Mouse (Mus musculus): ENCODE results near the gene Stac3. TPM values are rescaled to one million over a fixed set of nuclear protein-coding genes. Genes with fewer than 3 reads are reported as not detected.
A peak's percentile ranks its signal among the peaks of the same experiment; 100 is the strongest.

Gene Stac3
- polyA plus RNA-seq, 1 experiment = 3.9 TPM

GRCm38 (mm10) chr10:127512307-127512666 lies 10.8 kb downstream of the Stac3 start:
- no peak overlapping the region for H3K27ac ChIP-seq (ENCODE audit: control insufficient read depth, insufficient read depth, low read length)
- WGBS = 8% methylated on average over 7 of the region's 7 CpGs
- H3K4me1 ChIP-seq (replicated peaks; ENCODE audit: control insufficient read depth, insufficient read depth, low read length) = peaks cover 38% of the 10 kb centered on the region
- H3K27me3 ChIP-seq (ENCODE audit: control insufficient read depth, insufficient read depth, low read length) = peaks cover 5% of the 10 kb centered on the region; the same call in 1 of the 2 replicates
- TF ChIP-seq POLR2A (IDR thresholded peaks at IDR 0.05; ENCODE audit: control insufficient read depth, extremely low read depth, insufficient read depth, low read length, poor library complexity) (no peak), CTCF (IDR thresholded peaks at IDR 0.05; ENCODE audit: borderline replicate concordance, control insufficient read depth, extremely low read depth, insufficient read depth, low read length, poor library complexity) (no peak)
- peak overlapping the region; percentile 44; the same call in 1 of the 2 replicates for H3K4me3 ChIP-seq (ENCODE audit: control insufficient read depth, insufficient read depth, low read length)
- DNase-seq = no peak
- H3K36me3 ChIP-seq (ENCODE audit: control insufficient read depth, insufficient read depth, low read length) = no peaks in the 10 kb centered on the region

- under 1% methylated on average over 27 of the region's 27 CpGs for WGBS
- Histone ChIP-seq H3K4me3 (ENCODE audit: control insufficient read depth, insufficient read depth, low read length) (no peak overlapping the region), H3K36me3 (ENCODE audit: control insufficient read depth, insufficient read depth, low read length) (no peaks in the 10 kb centered on the region), H3K27ac (ENCODE audit: control insufficient read depth, insufficient read depth, low read length) (no peak overlapping the region), H3K4me1 (replicated peaks; ENCODE audit: control insufficient read depth, insufficient read depth, low read length) (peaks cover 38% of the 10 kb centered on the region), H3K27me3 (ENCODE audit: control insufficient read depth, insufficient read depth, low read length) (peaks cover 5% of the 10 kb centered on the region; the same call in 1 of the 2 replicates)
- peak; percentile 94 for DNase-seq
- TF ChIP-seq POLR2A (IDR thresholded peaks at IDR 0.05; ENCODE audit: control insufficient read depth, extremely low read depth, insufficient read depth, low read length, poor library complexity) (no peak), CTCF (IDR thresholded peaks at IDR 0.05; ENCODE audit: borderline replicate concordance, control insufficient read depth, extremely low read depth, insufficient read depth, low read length, poor library complexity) (peak; percentile 100)
Measured at GRCm38 (mm10) chr10:127512813-127513212, 11.3 kb downstream of the Stac3 start.

GRCm38 (mm10) chr10:127513501-127514091 lies 12.1 kb downstream of the Stac3 start:
- WGBS = 3% methylated on average over 16 of the region's 16 CpGs
- Histone ChIP-seq H3K4me3 (ENCODE audit: control insufficient read depth, insufficient read depth, low read length) (no peak overlapping the region), H3K4me1 (replicated peaks; ENCODE audit: control insufficient read depth, insufficient read depth, low read length) (peaks cover 38% of the 10 kb centered on the region), H3K36me3 (ENCODE audit: control insufficient read depth, insufficient read depth, low read length) (no peaks in the 10 kb centered on the region), H3K27ac (ENCODE audit: control insufficient read depth, insufficient read depth, low read length) (no peak overlapping the region), H3K27me3 (ENCODE audit: control insufficient read depth, insufficient read depth, low read length) (peaks cover 5% of the 10 kb centered on the region; the same call in 1 of the 2 replicates)
- DNase-seq = no peak
- TF ChIP-seq CTCF (IDR thresholded peaks at IDR 0.05; ENCODE audit: borderline replicate concordance, control insufficient read depth, extremely low read depth, insufficient read depth, low read length, poor library complexity) (no peak), POLR2A (IDR thresholded peaks at IDR 0.05; ENCODE audit: control insufficient read depth, extremely low read depth, insufficient read depth, low read length, poor library complexity) (no peak)

GRCm38 (mm10) chr10:127514111-127514698 lies 12.7 kb downstream of the Stac3 start:
- Histone ChIP-seq H3K4me1 (replicated peaks; ENCODE audit: control insufficient read depth, insufficient read depth, low read length) (peaks cover 36% of the 10 kb centered on the region), H3K27ac (ENCODE audit: control insufficient read depth, insufficient read depth, low read length) (no peak overlapping the region), H3K4me3 (ENCODE audit: control insufficient read depth, insufficient read depth, low read length) (no peak overlapping the region), H3K27me3 (ENCODE audit: control insufficient read depth, insufficient read depth, low read length) (peaks cover 5% of the 10 kb centered on the region; the same call in 1 of the 2 replicates), H3K36me3 (ENCODE audit: control insufficient read depth, insufficient read depth, low read length) (no peaks in the 10 kb centered on the region)
- WGBS = 9% methylated on average over 13 of the region's 13 CpGs
- TF ChIP-seq CTCF (IDR thresholded peaks at IDR 0.05; ENCODE audit: borderline replicate concordance, control insufficient read depth, extremely low read depth, insufficient read depth, low read length, poor library complexity) (no peak), POLR2A (IDR thresholded peaks at IDR 0.05; ENCODE audit: control insufficient read depth, extremely low read depth, insufficient read depth, low read length, poor library complexity) (no peak)
- DNase-seq = no peak

- no peak for DNase-seq
- 43% methylated on average over 6 of the region's 6 CpGs for WGBS
- no peak within 1 kb of the TSS for H3K27ac ChIP-seq (ENCODE audit: control insufficient read depth, insufficient read depth, low read length)
- H3K4me3 ChIP-seq (ENCODE audit: control insufficient read depth, insufficient read depth, low read length) = no peak within 1 kb of the TSS
- TF ChIP-seq CTCF (IDR thresholded peaks at IDR 0.05; ENCODE audit: borderline replicate concordance, control insufficient read depth, extremely low read depth, insufficient read depth, low read length, poor library complexity) = no peak
- TF ChIP-seq POLR2A (IDR thresholded peaks at IDR 0.05; ENCODE audit: control insufficient read depth, extremely low read depth, insufficient read depth, low read length, poor library complexity) = no peak
- peaks cover 31% of the 10 kb centered on the region for H3K4me1 ChIP-seq (replicated peaks; ENCODE audit: control insufficient read depth, insufficient read depth, low read length)
- H3K36me3 ChIP-seq (ENCODE audit: control insufficient read depth, insufficient read depth, low read length) = no peaks in the 10 kb centered on the region
- H3K27me3 ChIP-seq (ENCODE audit: control insufficient read depth, insufficient read depth, low read length) = peaks cover 5% of the 10 kb centered on the region; the same call in 1 of the 2 replicates
Measured at GRCm38 (mm10) chr10:127514764-127515163, 13.3 kb downstream of the Stac3 start, which contains the start of gene Ndufa4l2. Gene Ndufa4l2 (plus strand): TSS chr10:127514967.

GRCm38 (mm10) chr10:127515271-127515982 lies 13.9 kb downstream of the Stac3 start:
- no peak for TF ChIP-seq CTCF (IDR thresholded peaks at IDR 0.05; ENCODE audit: borderline replicate concordance, control insufficient read depth, extremely low read depth, insufficient read depth, low read length, poor library complexity)
- TF ChIP-seq POLR2A (IDR thresholded peaks at IDR 0.05; ENCODE audit: control insufficient read depth, extremely low read depth, insufficient read depth, low read length, poor library complexity) = no peak
- Histone ChIP-seq H3K4me3 (ENCODE audit: control insufficient read depth, insufficient read depth, low read length) (no peak overlapping the region), H3K27ac (ENCODE audit: control insufficient read depth, insufficient read depth, low read length) (no peak overlapping the region), H3K36me3 (ENCODE audit: control insufficient read depth, insufficient read depth, low read length) (no peaks in the 10 kb centered on the region), H3K27me3 (ENCODE audit: control insufficient read depth, insufficient read depth, low read length) (peaks cover 5% of the 10 kb centered on the region; the same call in 1 of the 2 replicates), H3K4me1 (replicated peaks; ENCODE audit: control insufficient read depth, insufficient read depth, low read length) (peaks cover 31% of the 10 kb centered on the region)
- WGBS = 55% methylated on average over 9 of the region's 9 CpGs
- no peak for DNase-seq
